Mouse (Mus musculus) lung, embryonic 14.5 days (tissue): ENCODE measurements at regions not wholly inside any gene's neighbourhood (a gene's known extent, or its start where the extent isn't known, plus 50 kb on each side); places are given as distances from the start of the nearest gene placed in this dataset.

Experiments
- ATAC-seq: fragments of 200-750 bp; cut with Nextera tagmentation; 2 replicates; pipeline ENCODE4 v1.8.0; 2017; ENCODE audit warnings: mild to moderate bottlenecking, moderate TSS enrichment, moderate library complexity; ENCODE audit not compliant: insufficient read depth
- DNase-seq: peaks from one replicate; pipeline ENCODE4 v3.0.0-alpha.2; 2015
- H3K27ac ChIP-seq: fragments of 300-500 bp; sonication (generic); 2 replicates; pipeline ENCODE4 v1.5.1; 2014; ENCODE audit warnings: low read depth, mild to moderate bottlenecking, moderate library complexity
- H3K27me3 ChIP-seq: fragments of 300-500 bp; sonication (generic); 2 replicates; pipeline ENCODE4 v1.6.1; 2014; ENCODE audit warnings: low read length, control low read depth; ENCODE audit not compliant: insufficient read depth
- H3K36me3 ChIP-seq: fragments of 300-500 bp; sonication (generic); 2 replicates; pipeline ENCODE4 v1.6.1; 2014; ENCODE audit warnings: control low read depth; ENCODE audit not compliant: insufficient read depth
- H3K4me1 ChIP-seq: fragments of 300-500 bp; sonication (generic); 2 replicates; pipeline ENCODE4 v1.6.1; 2014; ENCODE audit warnings: antibody characterized with exemption, control low read depth; ENCODE audit not compliant: insufficient read depth
- H3K4me2 ChIP-seq: fragments of 300-500 bp; sonication (generic); 2 replicates; pipeline ENCODE4 v1.6.1; 2014; ENCODE audit warnings: mild to moderate bottlenecking
- H3K4me3 ChIP-seq: fragments of 300-500 bp; sonication (generic); 2 replicates; pipeline ENCODE4 v1.5.1; 2014; ENCODE audit warnings: low read depth, low read length
- H3K9ac ChIP-seq: fragments of 300-500 bp; sonication (generic); 2 replicates; pipeline ENCODE4 v1.6.1; 2014
- H3K9me3 ChIP-seq: fragments of 300-500 bp; sonication (generic); 2 replicates; pipeline ENCODE4 v1.6.1; 2016; ENCODE audit warnings: low read depth, low read length, control low read depth
- CTCF ChIP-seq: IDR thresholded peaks from 2 replicates; pipeline ENCODE4 v1.5.1; 2016; ENCODE audit warnings: antibody characterized with exemption, low read depth
- WGBS: fragments of 180-500 bp; shearing (Covaris S2); extraction: QIAGEN DNeasy Blood & Tissue Kit; methylation state at CpG from one replicate; pipeline ENCODE4 v1.1.7; 2014; 5-methylcytosine and 5-hydroxymethylcytosine counted together

DNA sequence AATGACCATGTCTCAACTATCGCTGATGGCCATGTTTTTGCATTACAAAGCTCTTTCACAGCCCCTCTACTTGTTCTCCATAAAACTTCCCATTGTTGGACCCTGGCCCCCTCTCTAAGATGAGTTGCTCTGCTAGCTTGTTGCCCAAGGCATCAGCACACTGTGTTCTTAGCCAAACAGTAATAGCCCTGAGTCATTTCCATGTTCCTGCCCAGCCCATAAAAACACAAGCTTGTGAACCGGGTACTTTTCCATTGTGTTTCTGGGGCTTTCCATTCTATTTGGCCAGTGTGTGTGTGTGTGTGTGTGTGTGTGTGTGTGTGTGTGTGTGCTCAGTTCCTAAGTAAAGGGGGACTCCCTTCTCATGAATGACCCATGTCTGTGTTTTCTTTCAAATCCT lies 248.2 kb downstream of the Mat2b start:
- H3K27ac ChIP-seq = no peak overlapping the region
- no peaks in the 10 kb centered on the region for H3K27me3 ChIP-seq
- no peak for ATAC-seq
- H3K4me2 ChIP-seq = no peak overlapping the region
- no peak overlapping the region for H3K4me3 ChIP-seq
- no peaks in the 10 kb centered on the region for H3K36me3 ChIP-seq
- 85% methylated on average over 2 of the region's 2 CpGs for WGBS
- no peak overlapping the region for H3K9ac ChIP-seq
- DNase-seq = no peak
- no peaks in the 10 kb centered on the region for H3K9me3 ChIP-seq
- TF ChIP-seq CTCF = no peak
- no peaks in the 10 kb centered on the region for H3K4me1 ChIP-seq

GRCm38 (mm10) chr11:40434002-40434401 lies 261.0 kb downstream of the Mat2b start:
- Histone ChIP-seq H3K4me2 (no peak overlapping the region), H3K27ac (no peak overlapping the region), H3K27me3 (no peaks in the 10 kb centered on the region), H3K9ac (no peak overlapping the region), H3K36me3 (no peaks in the 10 kb centered on the region), H3K9me3 (no peaks in the 10 kb centered on the region), H3K4me1 (no peaks in the 10 kb centered on the region), H3K4me3 (no peak overlapping the region)
- no peak for DNase-seq
- TF ChIP-seq CTCF = no peak
- ATAC-seq = no peak
- 94% methylated on average over 1 of the region's 1 CpGs for WGBS

DNA sequence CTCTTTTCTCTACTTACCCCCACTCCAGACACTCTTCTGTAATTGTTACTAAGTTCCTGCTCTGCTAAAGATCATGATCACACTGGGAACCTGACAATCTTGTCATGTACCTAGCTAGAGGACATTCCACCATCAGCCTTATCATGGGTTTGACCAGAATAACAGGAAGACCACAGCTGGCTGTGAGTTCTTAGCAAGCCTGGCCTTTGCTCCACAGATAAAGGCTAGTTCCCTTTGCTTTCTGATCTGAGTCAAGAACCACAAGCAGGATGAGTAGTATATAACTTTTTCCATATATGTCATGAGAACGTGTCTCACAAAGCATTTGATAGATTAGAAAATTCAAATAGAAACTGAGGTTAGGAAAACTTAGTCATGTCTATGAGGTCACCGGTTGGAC lies 266.1 kb downstream of the Mat2b start:
- Histone ChIP-seq H3K4me3 (no peak overlapping the region), H3K27ac (no peak overlapping the region), H3K9me3 (no peaks in the 10 kb centered on the region), H3K4me2 (no peak overlapping the region), H3K9ac (no peak overlapping the region), H3K4me1 (no peaks in the 10 kb centered on the region), H3K27me3 (no peaks in the 10 kb centered on the region), H3K36me3 (no peaks in the 10 kb centered on the region)
- no peak for DNase-seq
- 81% methylated on average over 2 of the region's 2 CpGs for WGBS
- ATAC-seq = no peak
- no peak for TF ChIP-seq CTCF

- Histone ChIP-seq H3K27me3 (no peaks in the 10 kb centered on the region), H3K4me3 (no peak overlapping the region), H3K27ac (no peak overlapping the region), H3K9ac (no peak overlapping the region), H3K4me2 (no peak overlapping the region), H3K9me3 (no peaks in the 10 kb centered on the region), H3K4me1 (no peaks in the 10 kb centered on the region), H3K36me3 (no peaks in the 10 kb centered on the region)
- TF ChIP-seq CTCF = no peak
- WGBS = 64% methylated on average over 3 of the region's 3 CpGs
- DNase-seq (no peak), ATAC-seq (no peak)
These were observed 270.7 kb downstream of the Mat2b start for GRCm38 (mm10) chr11:40424316-40424715.

DNA sequence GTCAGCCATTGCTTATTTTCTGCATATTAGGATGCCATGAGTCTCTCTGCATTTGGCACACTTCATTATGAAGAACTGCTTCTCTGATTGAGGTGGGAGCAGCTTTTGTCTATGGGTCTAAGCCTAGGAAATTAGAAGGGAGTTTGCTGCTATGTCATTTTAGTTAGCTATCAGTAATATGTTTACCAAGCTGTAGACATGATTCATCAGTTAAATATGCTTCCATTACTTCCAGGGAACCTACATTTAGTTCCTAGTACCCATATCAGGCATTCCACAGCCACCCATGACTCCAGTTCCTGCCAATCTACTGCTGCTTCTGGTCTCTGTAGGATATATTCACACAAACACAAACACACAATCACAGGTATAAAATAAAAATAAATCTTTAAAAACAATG lies 287.4 kb downstream of the Mat2b start:
- DNase-seq = no peak
- no peak for ATAC-seq
- Histone ChIP-seq H3K27me3 (no peaks in the 10 kb centered on the region), H3K4me1 (no peaks in the 10 kb centered on the region), H3K4me2 (no peak overlapping the region), H3K4me3 (no peak overlapping the region), H3K27ac (no peak overlapping the region), H3K9me3 (no peaks in the 10 kb centered on the region), H3K36me3 (no peaks in the 10 kb centered on the region), H3K9ac (no peak overlapping the region)
- TF ChIP-seq CTCF = no peak

- Histone ChIP-seq H3K27ac (no peak overlapping the region), H3K9me3 (no peaks in the 10 kb centered on the region), H3K4me3 (no peak overlapping the region), H3K4me1 (no peaks in the 10 kb centered on the region), H3K27me3 (no peaks in the 10 kb centered on the region), H3K36me3 (no peaks in the 10 kb centered on the region), H3K9ac (no peak overlapping the region), H3K4me2 (no peak overlapping the region)
- DNase-seq (peak; percentile 19), ATAC-seq (peak; percentile 75; the same call in 1 of the 2 replicates)
- 62% methylated on average over 1 of the region's 1 CpGs for WGBS
- TF ChIP-seq CTCF = no peak
These were observed 292.8 kb downstream of the Mat2b start for GRCm38 (mm10) chr11:40402249-40402648.

DNA sequence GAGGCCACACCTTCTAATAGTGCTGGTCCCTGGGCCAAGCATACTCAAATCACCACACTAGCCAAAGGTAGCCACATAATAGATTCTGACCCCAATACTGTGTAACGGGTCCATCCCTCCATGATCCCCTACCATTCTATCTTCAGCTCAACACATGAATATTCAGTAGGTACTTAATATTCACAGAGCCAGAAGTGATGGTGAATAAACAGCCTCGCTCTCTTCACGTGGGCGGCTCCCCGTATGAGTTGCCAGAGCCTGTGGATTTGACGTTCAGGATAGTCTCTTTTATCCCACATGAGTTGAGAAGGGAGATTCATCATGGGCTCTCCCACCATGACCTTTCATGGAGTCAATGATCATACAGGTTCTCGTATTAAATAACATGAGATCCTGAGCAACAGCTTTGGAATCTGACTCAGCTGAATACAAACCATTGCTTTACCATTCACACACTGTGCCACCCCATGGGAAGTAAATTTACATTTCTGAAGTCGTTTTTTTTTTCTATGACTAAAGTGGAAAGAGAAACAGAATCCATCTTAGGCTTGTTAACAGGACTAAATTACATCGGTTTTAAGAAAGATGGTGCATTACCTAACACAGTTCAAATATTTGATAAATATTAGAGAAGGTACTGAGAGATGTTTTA lies 297.4 kb downstream of the Mat2b start:
- Histone ChIP-seq H3K9me3 (no peaks in the 10 kb centered on the region), H3K4me1 (no peaks in the 10 kb centered on the region), H3K4me3 (no peak overlapping the region), H3K27me3 (no peaks in the 10 kb centered on the region), H3K36me3 (no peaks in the 10 kb centered on the region), H3K4me2 (no peak overlapping the region), H3K27ac (no peak overlapping the region), H3K9ac (no peak overlapping the region)
- 80% methylated on average over 9 of the region's 9 CpGs for WGBS
- DNase-seq (no peak), ATAC-seq (no peak)
- TF ChIP-seq CTCF = no peak

GRCm38 (mm10) chr11:40395331-40395730 lies 299.7 kb downstream of the Mat2b start:
- no peak overlapping the region for H3K4me3 ChIP-seq
- no peak overlapping the region for H3K9ac ChIP-seq
- no peak overlapping the region for H3K27ac ChIP-seq
- WGBS = 62% methylated on average over 11 of the region's 11 CpGs
- no peaks in the 10 kb centered on the region for H3K9me3 ChIP-seq
- H3K27me3 ChIP-seq = no peaks in the 10 kb centered on the region
- DNase-seq = peak; percentile 9
- no peak for TF ChIP-seq CTCF
- no peaks in the 10 kb centered on the region for H3K4me1 ChIP-seq
- no peaks in the 10 kb centered on the region for H3K36me3 ChIP-seq
- H3K4me2 ChIP-seq = no peak overlapping the region
- ATAC-seq = no peak
